Comparison of ENCODE assay signal across 19 mouse cellular contexts in genomic region chr7:136378321-136378720, GRCm38 (mm10).
DNase-seq lines count a peak whose midpoint lies in the region; ATAC-seq and TF ChIP-seq lines count a peak whose summit lies in the region.
"Had no signal": no experiment of that assay in that cellular context is flagged by ENCODE, and none has a peak within 500 bp of the region (broad histone marks: within the 10 kb centered on the region; RNA-seq: fewer than 3 reads in every experiment).

No protein-coding gene starts in this region.

- no peak for TF ChIP-seq POLR2A in limb, embryonic 14.5 days (IDR thresholded peaks at IDR 0.05; ENCODE audit: borderline replicate concordance, extremely low read depth, insufficient read depth, insufficient read length)

- ATAC-seq in heart, embryonic 16.5 days (replicated peaks; ENCODE audit: extremely low read depth, insufficient read depth, low FRiP score): no peak
- ATAC-seq in embryonic facial prominence, embryonic 12.5 days (ENCODE audit: insufficient number of reproducible peaks, insufficient read depth, low FRiP score, low TSS enrichment): no peak
- no peak for ATAC-seq in limb, embryonic 14.5 days (ENCODE audit: low FRiP score, low read depth)
- ATAC-seq: CD4-positive, CD25-positive, alpha-beta regulatory T cell, adult 4 months; forebrain, embryonic 13.5 days had no signal

- H3K36me3 ChIP-seq in heart, embryonic 16.5 days (ENCODE audit: control insufficient read depth, insufficient read depth): no peaks in the 10 kb centered on the region
- no peaks in the 10 kb centered on the region for H3K36me3 ChIP-seq in heart, embryonic 10.5 days
- no peaks in the 10 kb centered on the region for H3K36me3 ChIP-seq in embryonic facial prominence, embryonic 12.5 days
- no peaks in the 10 kb centered on the region for H3K36me3 ChIP-seq in limb, embryonic 14.5 days (ENCODE audit: control insufficient read depth, insufficient read depth, low read length)
- H3K36me3 ChIP-seq: hindbrain, embryonic 13.5 days; midbrain, embryonic 10.5 days; neural tube, embryonic 15.5 days had no signal

- H3K27ac ChIP-seq in heart, embryonic 16.5 days (ENCODE audit: low read length): peak overlapping the region; percentile 83
- no peak overlapping the region for H3K27ac ChIP-seq in heart, embryonic 10.5 days
- 0 out of 2 replicates have a peak overlapping the region, but pooled peaks have one; percentile 60 for H3K27ac ChIP-seq in embryonic facial prominence, embryonic 12.5 days
- peak overlapping the region; percentile 70 for H3K27ac ChIP-seq in limb, embryonic 14.5 days (replicated peaks; ENCODE audit: low read depth, low read length)
- H3K27ac ChIP-seq: forebrain, embryonic 13.5 days; hindbrain, embryonic 13.5 days; midbrain, embryonic 10.5 days; neural tube, embryonic 15.5 days had no signal

- peak; percentile 6 to 27 for DNase-seq in heart, adult 18-20 months
- DNase-seq in heart, adult 9 months (ENCODE audit: low spot score in 2 of 2): no peak
- DNase-seq in heart, embryonic 10.5 days (ENCODE audit: low spot score): no peak
- no peak for DNase-seq in limb, embryonic 14.5 days (ENCODE audit: low spot score)
- DNase-seq in spleen, postnatal 4 days (ENCODE audit: low spot score in 2 of 2): no peak
- DNase-seq: adrenal gland, postnatal 25 days; cerebellum, adult 9-10 months; kidney, adult 18-20 months; kidney, postnatal 4 days; right cerebral cortex, adult 18-20 months; thymus, postnatal 14 days had no signal

- H3K9ac ChIP-seq in heart, embryonic 16.5 days (ENCODE audit: low read length): no peak overlapping the region
- H3K9ac ChIP-seq in embryonic facial prominence, embryonic 12.5 days: no peak overlapping the region
- no peak overlapping the region for H3K9ac ChIP-seq in limb, embryonic 14.5 days (ENCODE audit: low read depth, low read length, severe bottlenecking)
- H3K9ac ChIP-seq: forebrain, embryonic 13.5 days; hindbrain, embryonic 13.5 days; neural tube, embryonic 15.5 days had no signal

- H3K4me1 ChIP-seq in heart, embryonic 16.5 days (ENCODE audit: control insufficient read depth, insufficient read depth, low read length): peaks cover 28% of the 10 kb centered on the region
- H3K4me1 ChIP-seq in heart, embryonic 10.5 days: peaks cover 26% of the 10 kb centered on the region
- peaks cover 14% of the 10 kb centered on the region; the same call in 1 of the 2 replicates for H3K4me1 ChIP-seq in embryonic facial prominence, embryonic 12.5 days
- H3K4me1 ChIP-seq in limb, embryonic 14.5 days (ENCODE audit: control insufficient read depth, insufficient read depth, low read length): peaks cover 46% of the 10 kb centered on the region

- no peak overlapping the region for H3K4me2 ChIP-seq in heart, embryonic 16.5 days (ENCODE audit: low read depth, low read length)
- H3K4me2 ChIP-seq in embryonic facial prominence, embryonic 12.5 days (replicated peaks): no peak overlapping the region
- H3K4me2 ChIP-seq in limb, embryonic 14.5 days (replicated peaks; ENCODE audit: low read depth, low read length, severe bottlenecking): no peak overlapping the region
- H3K4me2 ChIP-seq: forebrain, embryonic 13.5 days; hindbrain, embryonic 13.5 days; neural tube, embryonic 15.5 days had no signal

- 37% methylated on average over 4 of the region's 4 CpGs for WGBS in heart, embryonic 16.5 days
- 55% methylated on average over 4 of the region's 4 CpGs for WGBS in heart, embryonic 10.5 days
- 48% methylated on average over 4 of the region's 4 CpGs for WGBS in embryonic facial prominence, embryonic 12.5 days
- WGBS in limb, embryonic 14.5 days: 36% methylated on average over 4 of the region's 4 CpGs

- no peaks in the 10 kb centered on the region for H3K27me3 ChIP-seq in heart, embryonic 16.5 days (ENCODE audit: control insufficient read depth, insufficient read depth, low read length)
- no peaks in the 10 kb centered on the region for H3K27me3 ChIP-seq in heart, embryonic 10.5 days (ENCODE audit: insufficient read depth, poor library complexity, severe bottlenecking)
- H3K27me3 ChIP-seq in embryonic facial prominence, embryonic 12.5 days: no peaks in the 10 kb centered on the region
- no peaks in the 10 kb centered on the region for H3K27me3 ChIP-seq in limb, embryonic 14.5 days (ENCODE audit: control insufficient read depth, insufficient read depth, low read length)
- H3K27me3 ChIP-seq: forebrain, embryonic 13.5 days; hindbrain, embryonic 13.5 days; neural tube, embryonic 15.5 days had no signal

- H3K9me3 ChIP-seq in heart, embryonic 16.5 days (replicated peaks; ENCODE audit: control insufficient read depth, low read length): 0 out of 2 replicates have a peak, but pooled peaks cover 2% of the 10 kb centered on the region
- H3K9me3 ChIP-seq in heart, embryonic 10.5 days: no peaks in the 10 kb centered on the region
- no peaks in the 10 kb centered on the region for H3K9me3 ChIP-seq in embryonic facial prominence, embryonic 12.5 days
- H3K9me3 ChIP-seq in limb, embryonic 14.5 days (ENCODE audit: control insufficient read depth, low read length): no peaks in the 10 kb centered on the region
- H3K9me3 ChIP-seq: forebrain, embryonic 13.5 days; hindbrain, embryonic 13.5 days; midbrain, embryonic 10.5 days; neural tube, embryonic 15.5 days had no signal

- no peak overlapping the region for H3K4me3 ChIP-seq in heart, embryonic 16.5 days (ENCODE audit: low read length)
- H3K4me3 ChIP-seq in heart, embryonic 10.5 days: no peak overlapping the region
- H3K4me3 ChIP-seq in embryonic facial prominence, embryonic 12.5 days: no peak overlapping the region
- H3K4me3 ChIP-seq in limb, embryonic 14.5 days (replicated peaks; ENCODE audit: low read length): no peak overlapping the region
- H3K4me3 ChIP-seq: erythroblast, embryonic 14.5 days; forebrain, embryonic 13.5 days; hindbrain, embryonic 13.5 days; midbrain, embryonic 10.5 days; neural tube, embryonic 15.5 days had no signal

Comparison
In these comparisons a context has a peak if more than half of its experiments do, and no peak if none do; other contexts are left out.
1. DNase-seq: peak in heart, adult 18-20 months (2 of 2); none in heart, adult 9 months (0 of 2), heart, embryonic 10.5 days (single experiment), limb, embryonic 14.5 days (single experiment) and spleen, postnatal 4 days (0 of 2).